ENCODE assay signal across 23 mouse cellular contexts in the genomic region with DNA sequence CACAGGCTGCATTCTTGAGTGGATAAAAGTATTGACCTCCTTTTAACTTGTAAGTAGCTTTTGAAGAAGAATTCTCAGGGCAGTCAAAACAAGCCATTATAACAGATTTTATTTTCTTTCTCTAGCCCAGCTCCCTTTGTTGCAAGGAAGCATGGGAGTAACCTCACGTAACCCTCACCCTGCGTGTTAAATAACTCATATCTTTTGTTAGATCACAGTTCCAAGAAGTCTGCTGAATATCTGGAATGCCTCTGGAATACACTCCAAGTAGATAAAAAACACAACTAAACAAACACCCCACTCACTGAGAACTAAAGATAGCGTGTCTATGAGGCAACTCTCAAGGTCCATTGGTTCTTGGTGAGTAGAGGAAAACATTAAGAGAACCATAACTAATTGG. TPM values are rescaled to one million over a fixed set of nuclear protein-coding genes. Genes with fewer than 3 reads are reported as not detected.
A peak's percentile ranks its signal among the peaks of the same experiment; 100 is the strongest.
DNase-seq lines count a peak whose midpoint lies in the region; ATAC-seq and TF ChIP-seq lines count a peak whose summit lies in the region.
"Had no signal": no experiment of that assay in that cellular context is flagged by ENCODE, and none has a peak within 500 bp of the region (broad histone marks: within the 10 kb centered on the region; RNA-seq: fewer than 3 reads in every experiment).

No protein-coding gene starts in this region.

- H3K4me2 ChIP-seq in heart, embryonic 11.5 days: no peak overlapping the region
- no peak overlapping the region for H3K4me2 ChIP-seq in kidney, postnatal 0 days (ENCODE audit: low read length)
- H3K4me2 ChIP-seq in kidney, embryonic 16.5 days (replicated peaks; ENCODE audit: low read depth, low read length): no peak overlapping the region
- H3K4me2 ChIP-seq: forebrain, embryonic 13.5 days; heart, embryonic 15.5 days; hindbrain, embryonic 15.5 days had no signal

- no peaks in the 10 kb centered on the region for H3K27me3 ChIP-seq in heart, embryonic 10.5 days (ENCODE audit: insufficient read depth, poor library complexity, severe bottlenecking)
- H3K27me3 ChIP-seq in heart, embryonic 11.5 days (ENCODE audit: control insufficient read depth, insufficient read depth, low read length): no peaks in the 10 kb centered on the region
- no peaks in the 10 kb centered on the region for H3K27me3 ChIP-seq in kidney, postnatal 0 days (ENCODE audit: insufficient read depth, low read length)
- H3K27me3 ChIP-seq in kidney, embryonic 16.5 days (ENCODE audit: insufficient read depth, low read length): no peaks in the 10 kb centered on the region
- no peaks in the 10 kb centered on the region for H3K27me3 ChIP-seq in limb, embryonic 10.5 days (ENCODE audit: low read depth, poor library complexity, severe bottlenecking)
- H3K27me3 ChIP-seq: CH12.LX; forebrain, embryonic 13.5 days; heart, embryonic 15.5 days; hindbrain, embryonic 15.5 days; Patski had no signal

- no peak for TF ChIP-seq CTCF in kidney, postnatal 0 days (IDR thresholded peaks at IDR 0.05; ENCODE audit: low read depth)

- H3K4me1 ChIP-seq in heart, embryonic 10.5 days: no peaks in the 10 kb centered on the region
- H3K4me1 ChIP-seq in heart, embryonic 11.5 days (ENCODE audit: control insufficient read depth, insufficient read depth, low read length): no peaks in the 10 kb centered on the region
- no peaks in the 10 kb centered on the region for H3K4me1 ChIP-seq in kidney, postnatal 0 days (replicated peaks; ENCODE audit: insufficient read depth, low read length)
- H3K4me1 ChIP-seq in kidney, embryonic 16.5 days (ENCODE audit: insufficient read depth, low read length): peaks cover 3% of the 10 kb centered on the region; the same call in 1 of the 2 replicates
- H3K4me1 ChIP-seq in limb, embryonic 10.5 days: peaks cover 1% of the 10 kb centered on the region
- H3K4me1 ChIP-seq: forebrain, embryonic 13.5 days; heart, embryonic 15.5 days; hindbrain, embryonic 15.5 days had no signal

- H3K36me3 ChIP-seq in heart, embryonic 10.5 days: peaks cover 7% of the 10 kb centered on the region; the same call in 1 of the 2 replicates
- H3K36me3 ChIP-seq in heart, embryonic 11.5 days (ENCODE audit: control insufficient read depth, insufficient read depth, low read length): no peaks in the 10 kb centered on the region
- no peaks in the 10 kb centered on the region for H3K36me3 ChIP-seq in kidney, postnatal 0 days (ENCODE audit: insufficient read depth, low read length)
- H3K36me3 ChIP-seq in kidney, embryonic 16.5 days (ENCODE audit: insufficient read depth, low read length): peaks cover 26% of the 10 kb centered on the region
- peaks cover 62% of the 10 kb centered on the region for H3K36me3 ChIP-seq in limb, embryonic 10.5 days
- H3K36me3 ChIP-seq: heart, embryonic 15.5 days; hindbrain, embryonic 15.5 days had no signal

- no peaks in the 10 kb centered on the region for H3K9me3 ChIP-seq in heart, embryonic 10.5 days
- H3K9me3 ChIP-seq in heart, embryonic 11.5 days (replicated peaks; ENCODE audit: control insufficient read depth, low read length): no peaks in the 10 kb centered on the region
- H3K9me3 ChIP-seq in kidney, postnatal 0 days (replicated peaks; ENCODE audit: low read length): no peaks in the 10 kb centered on the region
- H3K9me3 ChIP-seq in kidney, embryonic 16.5 days (ENCODE audit: low read length): peaks cover 4% of the 10 kb centered on the region; the same call in 1 of the 2 replicates
- 0 out of 2 replicates have a peak, but pooled peaks cover 2% of the 10 kb centered on the region for H3K9me3 ChIP-seq in limb, embryonic 10.5 days (replicated peaks)
- H3K9me3 ChIP-seq: embryonic facial prominence, embryonic 10.5 days; heart, embryonic 15.5 days; hindbrain, embryonic 15.5 days had no signal

- no peak for ATAC-seq in heart, embryonic 11.5 days (replicated peaks; ENCODE audit: insufficient number of reproducible peaks, low FRiP score, low TSS enrichment)
- no peak; the same call in 1 of the 2 replicates for ATAC-seq in kidney, postnatal 0 days (replicated peaks; ENCODE audit: low FRiP score, low read depth)
- ATAC-seq in kidney, embryonic 16.5 days (ENCODE audit: low FRiP score, low TSS enrichment): no peak
- ATAC-seq: activated CD4-positive, CD25-positive, alpha-beta regulatory T cell, adult 4 months; forebrain, embryonic 13.5 days; forebrain, postnatal 0 days; Patski had no signal

- 67% methylated on average over 3 of the region's 3 CpGs for WGBS in heart, embryonic 10.5 days
- WGBS in heart, embryonic 11.5 days (ENCODE audit: insufficient replicate concordance): 59% methylated on average over 3 of the region's 3 CpGs
- 61% methylated on average over 3 of the region's 3 CpGs for WGBS in kidney, postnatal 0 days
- 65% methylated on average over 3 of the region's 3 CpGs for WGBS in kidney, embryonic 16.5 days
- WGBS in limb, embryonic 10.5 days: 82% methylated on average over 3 of the region's 3 CpGs

- H3K4me3 ChIP-seq in heart, embryonic 10.5 days: no peak overlapping the region
- H3K4me3 ChIP-seq in heart, embryonic 11.5 days (ENCODE audit: low read depth, low read length): no peak overlapping the region
- H3K4me3 ChIP-seq in kidney, postnatal 0 days (replicated peaks; ENCODE audit: low read depth, low read length): no peak overlapping the region
- no peak overlapping the region for H3K4me3 ChIP-seq in kidney, embryonic 16.5 days (ENCODE audit: low read length)
- no peak overlapping the region for H3K4me3 ChIP-seq in limb, embryonic 10.5 days
- H3K4me3 ChIP-seq: embryonic facial prominence, embryonic 10.5 days; forebrain, embryonic 13.5 days; heart, embryonic 15.5 days; hindbrain, embryonic 15.5 days had no signal

- no peak overlapping the region for H3K9ac ChIP-seq in heart, embryonic 11.5 days (ENCODE audit: low read depth, low read length)
- H3K9ac ChIP-seq in kidney, postnatal 0 days (ENCODE audit: low read depth, low read length): no peak overlapping the region
- no peak overlapping the region for H3K9ac ChIP-seq in kidney, embryonic 16.5 days (replicated peaks; ENCODE audit: low read length)
- H3K9ac ChIP-seq: forebrain, embryonic 13.5 days; forebrain, postnatal 0 days; heart, embryonic 15.5 days; hindbrain, embryonic 15.5 days had no signal

- peak; percentile 3 for DNase-seq in heart, embryonic 10.5 days (ENCODE audit: low spot score)
- DNase-seq in kidney, postnatal 0 days (ENCODE audit: low spot score): peak; percentile 54
- peak; percentile 10 for DNase-seq in lung, postnatal 36 days
- no peak for DNase-seq in lung, postnatal 14 days
- no peak for DNase-seq in limb, embryonic 10.5 days (ENCODE audit: low spot score)
- DNase-seq in embryo, embryonic 10 days (ENCODE audit: low spot score): no peak
- DNase-seq: adrenal gland, postnatal 14 days; cerebellum, adult 11-12 months; cerebellum, adult 9-10 months; cerebellum, postnatal 25 days; forebrain, postnatal 0 days; gastrocnemius, postnatal 14 days had no signal

- H3K27ac ChIP-seq in heart, embryonic 10.5 days: no peak overlapping the region
- no peak overlapping the region for H3K27ac ChIP-seq in heart, embryonic 11.5 days (ENCODE audit: low read depth, low read length)
- no peak overlapping the region for H3K27ac ChIP-seq in kidney, postnatal 0 days
- H3K27ac ChIP-seq in kidney, embryonic 16.5 days (ENCODE audit: low read length): no peak overlapping the region
- H3K27ac ChIP-seq in limb, embryonic 10.5 days: peak overlapping the region; percentile 39; the same call in 1 of the 2 replicates
- H3K27ac ChIP-seq: embryonic facial prominence, embryonic 10.5 days; forebrain, embryonic 13.5 days; heart, embryonic 15.5 days; hindbrain, embryonic 15.5 days had no signal

RNA-seq across cellular contexts. Expression of a gene that starts 7.0 kb away (rescaled TPM):
- polyA plus RNA-seq in heart, embryonic 10.5 days (2016; fragmentation: Nextera tagmentation; extraction: Ambion mirVana): 5.8 and 8.0 TPM in 2 replicates
- polyA plus RNA-seq in heart, embryonic 11.5 days (2014; fragmentation: Nextera tagmentation; extraction: Ambion mirVana): 7.3 and 8.2 TPM in 2 replicates
- 24.5 and 24.9 TPM in 2 replicates for polyA plus RNA-seq in kidney, postnatal 0 days (2015; fragmentation: Nextera tagmentation; extraction: Ambion mirVana)
- polyA plus RNA-seq in kidney, embryonic 16.5 days (2015; fragmentation: Nextera tagmentation; extraction: Ambion mirVana): 24.3 and 26.4 TPM in 2 replicates
- polyA plus RNA-seq in limb, embryonic 10.5 days (2016; fragmentation: Nextera tagmentation; extraction: Ambion mirVana): 9.7 and 22.3 TPM in 2 replicates
- polyA plus RNA-seq: activated CD4-positive, CD25-positive, alpha-beta regulatory T cell, adult 4 months; Patski had no signal

RNA-seq across cellular contexts. Expression of a gene that starts 20.7 kb away (rescaled TPM):
- 8.0 and 13.3 TPM in 2 replicates for polyA plus RNA-seq in heart, embryonic 10.5 days (2016; fragmentation: Nextera tagmentation; extraction: Ambion mirVana)
- 6.3 and 7.9 TPM in 2 replicates for polyA plus RNA-seq in heart, embryonic 11.5 days (2014; fragmentation: Nextera tagmentation; extraction: Ambion mirVana)
- polyA plus RNA-seq in kidney, postnatal 0 days (2015; fragmentation: Nextera tagmentation; extraction: Ambion mirVana): 7.2 and 8.3 TPM in 2 replicates
- 6.4 and 7.1 TPM in 2 replicates for polyA plus RNA-seq in kidney, embryonic 16.5 days (2015; fragmentation: Nextera tagmentation; extraction: Ambion mirVana)
- 22.0 and 24.9 TPM in 2 replicates for polyA plus RNA-seq in limb, embryonic 10.5 days (2016; fragmentation: Nextera tagmentation; extraction: Ambion mirVana)

RNA-seq across cellular contexts. Expression of a gene that starts 50.7 kb away (rescaled TPM):
- 0.15 TPM in 1 of 2 replicates, not detected in the other for polyA plus RNA-seq in heart, embryonic 10.5 days (2016; fragmentation: Nextera tagmentation; extraction: Ambion mirVana)
- not detected in 2 replicates for polyA plus RNA-seq in heart, embryonic 11.5 days (2014; fragmentation: Nextera tagmentation; extraction: Ambion mirVana)
- not detected in 2 replicates for polyA plus RNA-seq in kidney, postnatal 0 days (2015; fragmentation: Nextera tagmentation; extraction: Ambion mirVana)
- not detected in 2 replicates for polyA plus RNA-seq in kidney, embryonic 16.5 days (2015; fragmentation: Nextera tagmentation; extraction: Ambion mirVana)
- polyA plus RNA-seq in limb, embryonic 10.5 days (2016; fragmentation: Nextera tagmentation; extraction: Ambion mirVana): not detected in 2 replicates
- polyA plus RNA-seq: activated CD4-positive, CD25-positive, alpha-beta regulatory T cell, adult 4 months; embryonic facial prominence, embryonic 10.5 days; embryonic facial prominence, embryonic 14.5 days; forebrain, embryonic 13.5 days; forebrain, postnatal 0 days; heart, embryonic 15.5 days; hindbrain, embryonic 11.5 days; hindbrain, embryonic 15.5 days; Patski had no signal

Comparison
In these comparisons a context has a peak if more than half of its experiments do, and no peak if none do; other contexts are left out.
1. DNase-seq: peak in heart, embryonic 10.5 days (single experiment), kidney, postnatal 0 days (single experiment) and lung, postnatal 36 days (single experiment); none in lung, postnatal 14 days (single experiment), limb, embryonic 10.5 days (single experiment) and embryo, embryonic 10 days (single experiment).